Mouse (Mus musculus) olfactory bulb, adult 2 months (tissue): ENCODE data around the gene Cabin1.

Experiments used
- CTCF ChIP-seq: fragments of 200-500 bp; IDR thresholded peaks from 2 replicates; pipeline ENCODE4 v1.5.1; 2012; ENCODE audit warnings: low read depth, mild to moderate bottlenecking, low read length, moderate library complexity; ENCODE audit not compliant: insufficient read depth
- POLR2A ChIP-seq: fragments of 200-500 bp; IDR thresholded peaks from 2 replicates; pipeline ENCODE4 v1.6.1; 2012; ENCODE audit warnings: mild to moderate bottlenecking, low read depth, low read length, moderate library complexity; ENCODE audit not compliant: insufficient read depth

GRCm38 (mm10) chr10:75643741-75644343 lies 120.3 kb downstream of the Cabin1 start, which contains the start of gene Susd2:
- TF ChIP-seq CTCF (no peak), POLR2A (no peak)
